Mouse (Mus musculus) C3H10T1/2 (cell line): ENCODE measurements around the gene Oog3. TPM values are rescaled to one million over a fixed set of nuclear protein-coding genes. Genes with fewer than 3 reads are reported as not detected.

ENCODE experiments used
- polyA plus RNA-seq, 2 experiments: library from polyadenylated mRNA; unstranded; fragments of >200 nt; fragmentation: generic; extraction: Trizol; gene quantifications; one replicate each; pipeline ENCODE4 v1.2.1; 2012; ENCODE audit warnings: missing spikeins in 2 of 2

The Oog3 gene
- not detected for polyA plus RNA-seq

DNA sequence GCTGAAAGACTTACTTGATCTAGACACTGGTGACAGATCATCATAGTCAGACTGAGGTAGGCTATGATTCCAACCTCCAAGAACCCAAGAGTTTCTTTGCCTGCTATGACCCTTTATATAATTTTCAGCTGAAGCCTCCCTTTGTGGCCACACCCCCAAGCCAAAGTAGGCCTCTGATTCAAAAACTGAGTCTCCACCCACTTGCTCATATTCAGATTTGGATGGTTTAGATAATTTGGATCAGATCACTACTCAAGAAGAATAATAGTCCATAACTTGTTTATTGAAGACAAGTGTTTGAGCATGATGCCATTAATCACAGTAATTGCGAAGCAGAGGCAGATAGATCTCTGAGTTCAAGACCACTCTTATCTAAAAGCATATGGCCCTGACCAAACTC lies at the start of gene Oog3:
TSS of gene Oog3 (minus strand) at position 101 of the 400 bp plus-strand sequence.

GRCm38 (mm10) chr4:144190419-144190818 lies 28.0 kb upstream of the Oog3 start, which contains the start of gene Oog2:
Gene Oog2 (plus strand): TSS chr4:144190719.

Other genes starting within 250 kb of the Oog3 start
- gene Pramef25, start 211.6 kb downstream of the Oog3 start, polyA plus RNA-seq = under 1 TPM in 1 of 2 experiments, not detected in 1; 0.02 TPM
- not detected for gene Gm13101, start 195.7 kb downstream of the Oog3 start, polyA plus RNA-seq
- not detected for gene Pramef17, start 168.3 kb downstream of the Oog3 start, polyA plus RNA-seq
- gene Pramel4, start 103.5 kb downstream of the Oog3 start, polyA plus RNA-seq = not detected
- gene Gm13102, start 56.2 kb downstream of the Oog3 start, polyA plus RNA-seq = not detected
- gene Oog2, start 28.1 kb upstream of the Oog3 start, polyA plus RNA-seq = not detected
- not detected for gene C87977, start 50.7 kb upstream of the Oog3 start, polyA plus RNA-seq
- not detected for gene Pramel5, start 117.8 kb upstream of the Oog3 start, polyA plus RNA-seq
- gene Gm13128, start 167.6 kb upstream of the Oog3 start, polyA plus RNA-seq = not detected
- gene Gm13119, start 195.3 kb upstream of the Oog3 start, polyA plus RNA-seq = not detected
- gene Pramef20, start 215.3 kb upstream of the Oog3 start, polyA plus RNA-seq = not detected
- not detected for gene Pramef12, start 245.8 kb upstream of the Oog3 start, polyA plus RNA-seq